Mouse (Mus musculus): ENCODE results near the gene Dop1b.

DNA sequence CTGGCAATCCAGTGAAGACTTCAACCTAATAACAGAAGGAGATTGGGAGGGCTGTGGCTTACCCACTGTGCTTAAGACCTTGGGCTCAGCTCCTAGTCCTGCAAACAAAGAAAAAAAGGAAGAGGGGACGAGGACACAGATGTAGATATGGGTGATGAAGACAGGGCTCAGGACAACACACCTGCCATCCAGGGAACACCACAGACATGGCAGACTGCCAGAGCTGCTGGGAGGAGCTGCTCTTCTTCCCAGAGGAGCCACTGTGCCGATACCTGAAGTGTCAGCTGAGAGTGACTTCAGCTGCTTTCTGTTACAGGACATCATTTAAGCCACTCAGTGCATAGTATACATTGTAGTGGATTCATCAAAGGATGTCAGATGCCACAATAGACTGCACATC is 10.8 kb downstream of the Dop1b start:
- TF ChIP-seq CTCF (IDR thresholded peaks at IDR 0.05; ENCODE audit: insufficient read depth, low read depth, low read length) (no peak), POLR2A (IDR thresholded peaks at IDR 0.05; ENCODE audit: insufficient read depth, low read depth, low read length) (no peak)

Measured in olfactory bulb, adult 2 months (tissue).